Mouse (Mus musculus) 3134 (cell line): ENCODE measurements around the gene Mrm1.
A peak's percentile ranks its signal among the peaks of the same experiment; 100 is the strongest.

ENCODE experiments used
- DNase-seq: peaks from one replicate; pipeline ENCODE4 v3.0.0-alpha.2; 2011; ENCODE audit warnings: low spot score; ENCODE audit not compliant: insufficient read length; ENCODE audit errors: extremely low read depth

Mrm1 gene

DNA sequence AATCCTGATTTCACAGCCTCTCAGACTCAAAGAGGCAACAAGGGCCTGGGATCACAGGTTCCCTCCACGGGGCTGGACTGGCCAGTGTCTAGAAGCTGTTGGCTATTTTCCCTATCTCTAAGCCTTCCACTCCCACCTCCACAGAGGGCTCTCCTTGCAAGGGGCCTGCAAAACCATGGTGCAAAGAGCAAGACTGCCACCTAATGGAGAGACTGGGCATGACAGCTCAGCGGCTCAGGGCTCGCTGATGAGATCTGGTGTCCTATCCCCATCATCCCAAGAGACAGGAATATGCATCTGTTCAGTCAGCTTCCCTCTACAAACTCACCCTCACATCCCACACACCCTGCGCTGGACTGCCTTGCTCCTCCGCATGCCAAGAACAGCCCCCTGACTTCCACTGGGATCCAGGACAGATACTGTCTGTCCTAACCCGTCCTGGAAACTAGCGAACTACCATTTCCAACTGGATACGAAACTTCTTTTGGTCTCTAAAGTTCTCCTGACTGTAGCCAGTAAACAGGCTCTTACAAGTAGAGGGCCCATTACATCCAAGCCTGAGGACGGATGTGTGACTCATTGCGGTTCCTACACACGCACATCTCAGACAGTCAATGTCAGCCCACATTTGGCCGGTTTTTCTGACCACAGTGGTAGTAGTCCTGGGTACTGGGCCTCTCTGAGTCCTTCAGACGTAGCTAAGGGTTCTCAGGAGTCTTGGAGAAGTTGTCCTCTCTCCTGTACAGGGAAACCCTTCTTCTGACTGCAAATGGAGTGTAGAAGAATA, 5.4 kb downstream of the Mrm1 start:
- DNase-seq = peak; percentile 82

DNA sequence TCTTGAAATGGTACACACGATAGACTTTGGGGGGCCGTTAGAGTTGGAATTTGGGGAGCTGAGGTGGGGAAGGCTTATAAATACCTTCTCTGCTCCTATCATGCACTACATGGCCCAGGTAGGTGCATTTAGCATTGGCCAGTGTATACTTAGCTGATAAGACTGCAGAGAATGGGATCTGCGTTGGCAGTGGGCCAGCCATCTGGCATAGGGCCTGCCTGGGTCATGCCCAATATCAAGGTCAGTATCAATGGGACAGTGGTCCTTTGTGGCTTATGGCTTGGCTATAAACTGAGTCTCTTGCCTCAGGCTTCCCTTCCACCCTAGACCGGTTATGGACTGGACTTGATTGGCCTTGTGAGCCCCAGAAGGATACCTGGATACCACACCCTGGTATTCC, 14.9 kb downstream of the Mrm1 start:
- DNase-seq = no peak

DNA sequence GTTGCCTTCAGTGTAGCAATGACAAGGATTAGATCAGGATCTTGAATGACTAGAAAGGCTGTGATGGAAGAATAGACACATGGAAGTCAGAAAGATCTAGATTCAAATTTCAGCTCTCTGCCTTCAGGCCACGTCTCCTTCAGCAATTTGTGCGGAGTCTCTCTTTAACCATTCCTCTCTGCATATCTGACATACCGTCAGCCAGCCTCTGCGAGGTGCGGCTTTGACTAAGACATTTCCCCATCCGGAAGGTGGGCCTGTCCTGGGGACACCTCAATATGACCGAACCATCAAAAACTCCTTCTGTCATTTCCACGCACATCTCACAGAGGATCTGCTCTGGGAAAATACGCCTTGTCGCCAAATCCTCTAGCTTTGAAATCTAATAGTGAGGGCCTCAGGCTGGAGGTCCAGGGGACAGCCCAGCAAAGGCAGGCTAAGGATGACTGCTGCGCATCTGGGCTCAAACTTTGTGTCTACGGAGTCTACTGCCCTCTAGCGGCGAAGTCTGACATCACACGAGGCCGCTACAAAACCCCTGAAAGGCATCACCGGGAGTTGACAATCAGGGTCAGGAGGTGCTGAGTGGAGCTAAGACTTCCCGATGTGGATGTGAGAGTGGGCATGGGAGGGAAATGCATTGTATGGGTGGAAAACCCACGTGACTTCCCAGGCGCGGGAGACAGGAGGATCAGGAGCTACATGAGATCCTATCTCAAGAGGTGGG, 21.5 kb downstream of the Mrm1 start:
- peak; percentile 45 for DNase-seq

DNA sequence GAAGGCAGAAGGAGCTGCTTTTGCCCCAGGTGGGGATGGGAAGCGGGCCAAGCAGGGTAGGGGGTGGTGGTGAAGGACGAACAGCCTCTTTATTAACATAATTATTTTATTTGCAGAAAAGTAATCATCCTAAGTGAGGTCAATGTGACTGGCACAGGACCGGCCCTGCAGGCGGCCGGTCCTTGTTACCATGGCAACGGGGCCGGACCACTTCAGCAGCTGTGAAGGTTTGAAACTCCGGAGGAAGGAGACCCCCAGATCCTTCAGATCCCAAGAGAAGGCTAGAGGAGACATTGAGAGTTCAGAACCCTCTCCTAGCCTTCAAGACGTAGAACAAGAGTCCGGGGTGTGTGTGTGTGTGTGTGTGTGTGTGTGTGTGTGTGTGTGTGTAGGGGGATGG, 22.3 kb downstream of the Mrm1 start:
- no peak for DNase-seq

- peak; percentile 51 for DNase-seq
Measured at GRCm38 (mm10) chr11:84794496-84795113, 24.7 kb downstream of the Mrm1 start.

GRCm38 (mm10) chr11:84793545-84793944, 25.8 kb downstream of the Mrm1 start:
- DNase-seq = no peak

GRCm38 (mm10) chr11:84790383-84790782, 28.9 kb downstream of the Mrm1 start:
- DNase-seq = no peak

GRCm38 (mm10) chr11:84780143-84780870, 39.0 kb downstream of the Mrm1 start:
- no peak for DNase-seq

DNA sequence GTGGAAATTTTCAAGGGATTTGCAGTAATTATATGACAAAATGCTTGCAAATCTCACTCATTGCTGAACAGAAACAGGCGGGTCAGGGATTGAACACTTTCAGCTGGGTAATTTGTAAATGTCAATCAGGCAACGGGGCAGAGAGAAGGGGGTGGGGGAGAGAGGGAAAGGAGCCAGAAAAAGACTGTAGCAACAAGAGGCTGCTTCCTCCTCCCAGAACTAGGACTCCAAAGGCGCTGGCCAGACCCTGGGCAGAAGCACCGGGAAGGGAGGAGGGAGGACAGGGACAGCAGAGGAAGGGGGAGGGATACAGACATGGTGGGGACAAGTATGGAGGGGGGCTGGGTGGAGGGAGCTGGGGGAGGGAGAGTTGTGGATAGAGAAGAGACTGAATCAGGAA, 43.8 kb downstream of the Mrm1 start:
- DNase-seq = no peak

DNA sequence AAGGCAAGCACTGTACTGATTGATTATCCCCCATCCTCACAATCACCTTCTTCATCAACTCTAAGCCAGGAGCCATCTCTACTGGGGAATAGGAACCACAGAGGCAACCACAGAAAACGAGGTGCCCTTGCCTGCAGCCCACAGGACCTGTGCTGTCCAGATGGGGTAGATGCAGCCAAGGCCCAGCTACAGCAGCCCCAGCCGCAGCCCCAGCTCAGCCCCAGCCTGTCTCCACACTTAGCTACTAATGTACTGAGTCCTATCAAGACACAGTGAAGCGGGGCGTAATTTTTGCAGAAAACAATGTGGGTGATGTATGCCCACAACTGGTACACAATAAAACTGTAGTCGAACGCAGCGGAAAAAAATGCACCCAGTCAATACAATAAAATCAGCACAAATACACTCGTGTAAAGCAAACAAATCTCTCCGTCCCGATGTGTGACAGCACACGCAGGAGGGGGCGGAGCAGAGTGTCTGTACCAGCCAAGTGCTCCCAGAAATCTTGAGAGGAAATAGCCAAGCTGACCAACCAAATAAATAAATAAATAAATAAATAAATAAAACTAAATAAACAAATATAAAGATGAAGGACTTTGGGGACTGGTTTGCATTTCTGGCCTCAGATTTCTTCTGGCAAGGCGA, 44.3 kb downstream of the Mrm1 start:
- DNase-seq = no peak

DNA sequence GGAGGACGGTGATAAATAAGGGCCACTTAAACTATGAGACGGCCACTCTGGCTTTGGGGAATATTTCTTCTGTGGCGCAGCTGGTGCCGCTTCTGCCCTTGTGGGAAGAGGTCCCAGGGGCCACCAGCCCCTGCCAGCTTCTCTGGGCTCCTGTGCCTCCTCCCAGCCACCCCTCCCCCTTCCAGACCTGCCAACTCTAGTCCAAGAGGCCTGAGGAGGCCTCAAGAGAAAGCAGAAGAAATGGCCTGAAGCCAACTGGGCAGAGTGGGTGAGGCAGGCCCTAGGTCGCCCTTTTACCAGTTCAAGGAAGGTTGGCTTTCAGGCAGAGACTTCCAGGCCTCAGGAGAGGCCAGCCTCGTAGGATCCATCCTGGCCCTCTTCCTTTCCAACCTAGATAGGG, 51.4 kb downstream of the Mrm1 start:
- no peak for DNase-seq

- no peak for DNase-seq
Measured at GRCm38 (mm10) chr11:84765125-84765524, 54.2 kb downstream of the Mrm1 start.

DNA sequence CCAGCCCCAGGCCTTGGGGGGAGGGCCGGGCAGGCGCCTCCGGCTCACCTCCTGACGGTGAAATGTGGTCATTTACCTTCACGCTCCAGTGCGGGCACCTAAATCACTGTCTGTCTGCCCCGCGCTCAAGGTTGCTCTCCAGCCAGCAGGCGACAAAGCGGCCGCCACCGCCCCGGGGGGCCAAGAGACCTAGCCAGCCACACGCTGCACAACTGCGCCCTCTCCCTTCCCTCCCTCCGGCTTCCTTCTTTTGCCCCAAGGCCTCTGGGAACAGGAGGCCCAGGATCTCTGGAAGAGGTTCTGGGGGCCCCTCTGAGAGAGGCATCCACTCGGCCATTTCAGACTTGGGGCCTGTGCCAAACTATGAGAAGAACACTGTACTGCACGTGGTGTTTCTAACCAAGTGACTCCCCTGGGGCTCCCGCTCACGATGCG, 54.8 kb downstream of the Mrm1 start:
- DNase-seq = no peak

GRCm38 (mm10) chr11:84764116-84764515, 55.2 kb downstream of the Mrm1 start:
- DNase-seq = no peak
